Mouse (Mus musculus) CH12F3 (cell line): ENCODE results near the gene Dnajc16.
"Not testable (repeated sequence)": the region's sequence is repeated elsewhere in the genome, so short reads cannot be mapped to it uniquely, and the experiment has no call there.

ENCODE experiments used
- in situ Hi-C: fragments of 300-500 bp; cut with MboI; formaldehyde crosslinking; loops from 2 replicates; pipeline ENCODE4 v1.14.3; 2020; ENCODE audit warnings: low sequenced_read_pairs

Dnajc16 gene

GRCm38 (mm10) chr4:141797545-141797944, 6.8 kb upstream of the Dnajc16 start:
- in situ Hi-C loops: no loop called here

GRCm38 (mm10) chr4:141796954-141797353, 6.2 kb upstream of the Dnajc16 start:
- in situ Hi-C loops: no loop called here

- in situ Hi-C loops: no loop called here
These were observed 5.6 kb upstream of the Dnajc16 start for GRCm38 (mm10) chr4:141796356-141796755.

- in situ Hi-C loops: no loop called here
These were observed 3.4 kb upstream of the Dnajc16 start for GRCm38 (mm10) chr4:141794152-141794535.

- in situ Hi-C loops: no loop called here
These were observed 2.8 kb upstream of the Dnajc16 start, which contains the start of gene Casp9 for GRCm38 (mm10) chr4:141793282-141794151. Gene Casp9, plus strand, starts transcription at chr4:141793612.

GRCm38 (mm10) chr4:141792554-141793281, 2.0 kb upstream of the Dnajc16 start:
- in situ Hi-C loops: no loop called here

- in situ Hi-C loops: no loop called here
These were observed 1.2 kb upstream of the Dnajc16 start for GRCm38 (mm10) chr4:141791951-141792350.

- in situ Hi-C loops: no loop called here
These were observed 755 bp upstream of the Dnajc16 start for GRCm38 (mm10) chr4:141791486-141791885.

- in situ Hi-C loops: no loop called here
These were observed 1.0 kb downstream of the Dnajc16 start for GRCm38 (mm10) chr4:141789564-141790218.

- in situ Hi-C loops: no loop called here
These were observed 3.3 kb downstream of the Dnajc16 start for GRCm38 (mm10) chr4:141787462-141787861.

- in situ Hi-C loops: no loop called here
These were observed 3.7 kb downstream of the Dnajc16 start for GRCm38 (mm10) chr4:141787046-141787445.

GRCm38 (mm10) chr4:141786141-141786540, 4.6 kb downstream of the Dnajc16 start:
- in situ Hi-C loops: no loop called here

- in situ Hi-C loops: no loop called here
These were observed 5.9 kb downstream of the Dnajc16 start for GRCm38 (mm10) chr4:141784835-141785234.

GRCm38 (mm10) chr4:141781201-141781985, 9.3 kb downstream of the Dnajc16 start:
- in situ Hi-C loops: no loop called here

GRCm38 (mm10) chr4:141779828-141780227, 10.9 kb downstream of the Dnajc16 start:
- in situ Hi-C loops: no loop called here

- in situ Hi-C loops: not testable (repeated sequence)
These were observed 17.7 kb downstream of the Dnajc16 start for GRCm38 (mm10) chr4:141773019-141773418.

GRCm38 (mm10) chr4:141771823-141772222, 18.9 kb downstream of the Dnajc16 start:
- in situ Hi-C loops: no loop called here

GRCm38 (mm10) chr4:141769501-141770160, 21.1 kb downstream of the Dnajc16 start:
- in situ Hi-C loops: no loop called here

- in situ Hi-C loops: no loop called here
These were observed 23.2 kb downstream of the Dnajc16 start for GRCm38 (mm10) chr4:141767353-141768036.
